Mouse (Mus musculus) effector memory CD4-positive, alpha-beta T cell, adult 5 months (primary cell): ENCODE measurements around the gene Ninj1. TPM values are rescaled to one million over a fixed set of nuclear protein-coding genes. Genes with fewer than 3 reads are reported as not detected.

Experiments
- polyA plus RNA-seq: library from polyadenylated mRNA; unstranded; fragments of 100-300 nt; shearing (Covaris generic); gene quantifications from one replicate; pipeline ENCODE4 v1.2.1, GENCODE M21; 2017

Gene Ninj1
- polyA plus RNA-seq: 77.0 TPM

GRCm38 (mm10) chr13:49187288-49188218 lies at the start of gene Ninj1:
Ninj1 (plus strand) TSS chr13:49187485.

GRCm38 (mm10) chr13:49147858-49148226 lies 39.4 kb upstream of the Ninj1 start, which contains the start of gene Wnk2:
Wnk2 (minus strand) TSS chr13:49148014.

GRCm38 (mm10) chr13:49215504-49216219 lies 28.4 kb downstream of the Ninj1 start, which contains the start of gene Card19:
Card19 (minus strand) TSS chr13:49216037.

Other genes starting within 250 kb of the Ninj1 start
- 76.3 TPM for gene Fam120a, start 219.5 kb upstream of the Ninj1 start, polyA plus RNA-seq
- not detected for gene Wnk2, start 39.5 kb upstream of the Ninj1 start, polyA plus RNA-seq
- gene Card19, start 28.6 kb downstream of the Ninj1 start, polyA plus RNA-seq: 91.7 TPM
- gene Susd3, start 61.2 kb downstream of the Ninj1 start, polyA plus RNA-seq: 22.4 TPM
- gene Fgd3, start 132.8 kb downstream of the Ninj1 start, polyA plus RNA-seq: 23.2 TPM
- gene Bicd2, start 154.1 kb downstream of the Ninj1 start, polyA plus RNA-seq: 18.9 TPM
- gene Ippk, start 233.8 kb downstream of the Ninj1 start, polyA plus RNA-seq: 11.1 TPM